Mouse (Mus musculus): Measurements from ENCODE around the gene Cdc26. TPM values are rescaled to one million over a fixed set of nuclear protein-coding genes. Genes with fewer than 3 reads are reported as not detected.
A peak's percentile ranks its signal among the peaks of the same experiment; 100 is the strongest.

Gene Cdc26
- total RNA-seq, 2 experiments from 2014 or later = 71.7 to 98.2 TPM

GRCm38 (mm10) chr4:62362437-62362836, 46.0 kb downstream of the Cdc26 start:
- ATAC-seq (ENCODE audit: poor library complexity, severe bottlenecking) = no peak

GRCm38 (mm10) chr4:62361997-62362396, 46.4 kb downstream of the Cdc26 start:
- no peak for ATAC-seq (ENCODE audit: poor library complexity, severe bottlenecking)

- no peak for ATAC-seq (ENCODE audit: poor library complexity, severe bottlenecking)
These were observed 46.9 kb downstream of the Cdc26 start for GRCm38 (mm10) chr4:62361571-62361970.

GRCm38 (mm10) chr4:62360805-62361455, 47.5 kb downstream of the Cdc26 start:
- peak; percentile 1; the same call in 1 of the 2 replicates for ATAC-seq (ENCODE audit: poor library complexity, severe bottlenecking)

GRCm38 (mm10) chr4:62360088-62360804, 48.2 kb downstream of the Cdc26 start, which contains the start of the genes Fkbp15 and Slc31a1:
TSS of gene Fkbp15 (minus strand) at chr4:62360548.
TSS of gene Slc31a1 (plus strand) at chr4:62360727.
- peak; percentile 93 for ATAC-seq (ENCODE audit: poor library complexity, severe bottlenecking)

- no peak for ATAC-seq (ENCODE audit: poor library complexity, severe bottlenecking)
These were observed 49.1 kb downstream of the Cdc26 start for GRCm38 (mm10) chr4:62359256-62359775.

GRCm38 (mm10) chr4:62357631-62358148, 50.8 kb downstream of the Cdc26 start:
- peak; percentile 43 for ATAC-seq (ENCODE audit: poor library complexity, severe bottlenecking)

- ATAC-seq (ENCODE audit: poor library complexity, severe bottlenecking) = peak; percentile 88
These were observed 59.1 kb downstream of the Cdc26 start for GRCm38 (mm10) chr4:62349371-62349770.

GRCm38 (mm10) chr4:62348329-62348705, 60.1 kb downstream of the Cdc26 start:
- ATAC-seq (ENCODE audit: poor library complexity, severe bottlenecking) = peak; percentile 50

GRCm38 (mm10) chr4:62347605-62348328, 60.7 kb downstream of the Cdc26 start:
- peak; percentile 13; the same call in 1 of the 2 replicates for ATAC-seq (ENCODE audit: poor library complexity, severe bottlenecking)

- no peak for ATAC-seq (ENCODE audit: poor library complexity, severe bottlenecking)
These were observed 62.6 kb downstream of the Cdc26 start for GRCm38 (mm10) chr4:62345827-62346226.

GRCm38 (mm10) chr4:62344000-62344399, 64.4 kb downstream of the Cdc26 start:
- ATAC-seq (ENCODE audit: poor library complexity, severe bottlenecking) = peak; percentile 79

GRCm38 (mm10) chr4:62338536-62338935, 69.9 kb downstream of the Cdc26 start:
- no peak for ATAC-seq (ENCODE audit: poor library complexity, severe bottlenecking)

Other genes with a start within 250 kb of the Cdc26 start
- gene Zfp37, start 177.6 kb downstream of the Cdc26 start, total RNA-seq (2015) = not detected in 2 replicates
- not detected in 2 replicates for gene Zfp37, start 177.6 kb downstream of the Cdc26 start, total RNA-seq (2017)
- gene Slc31a2, start 146.1 kb downstream of the Cdc26 start, total RNA-seq (2015) = 61.5 and 74.8 TPM in 2 replicates
- 49.5 and 54.3 TPM in 2 replicates for gene Slc31a2, start 146.1 kb downstream of the Cdc26 start, total RNA-seq (2017)
- 46.8 and 47.6 TPM in 2 replicates for gene Fkbp15, start 48.1 kb downstream of the Cdc26 start, total RNA-seq (2015)
- 110 and 118 TPM in 2 replicates for gene Fkbp15, start 48.1 kb downstream of the Cdc26 start, total RNA-seq (2017)
- gene Slc31a1, start 47.9 kb downstream of the Cdc26 start, total RNA-seq (2015) = 23.2 and 26.1 TPM in 2 replicates
- 20.7 and 25.3 TPM in 2 replicates for gene Slc31a1, start 47.9 kb downstream of the Cdc26 start, total RNA-seq (2017)
- 9.3 and 11.2 TPM in 2 replicates for gene Prpf4, start 155 bp upstream of the Cdc26 start, total RNA-seq (2015)
- gene Prpf4, start 155 bp upstream of the Cdc26 start, total RNA-seq (2017) = 9.2 and 11.2 TPM in 2 replicates
- not detected in 2 replicates for gene Rnf183, start 26.6 kb upstream of the Cdc26 start, total RNA-seq (2015)
- gene Rnf183, start 26.6 kb upstream of the Cdc26 start, total RNA-seq (2017) = not detected in 2 replicates
- not detected in 2 replicates for gene Wdr31, start 62.3 kb upstream of the Cdc26 start, total RNA-seq (2015)
- not detected in 2 replicates for gene Wdr31, start 62.3 kb upstream of the Cdc26 start, total RNA-seq (2017)
- gene Bspry, start 71.4 kb upstream of the Cdc26 start, total RNA-seq (2015) = 0.57 TPM in 1 of 2 replicates, not detected in the other
- gene Bspry, start 71.4 kb upstream of the Cdc26 start, total RNA-seq (2017) = 0.08 and 0.18 TPM in 2 replicates
- gene Hdhd3, start 94.8 kb upstream of the Cdc26 start, total RNA-seq (2015) = 0.14 TPM in 1 of 2 replicates, not detected in the other
- gene Hdhd3, start 94.8 kb upstream of the Cdc26 start, total RNA-seq (2017) = not detected in 2 replicates
- gene Alad, start 111.3 kb upstream of the Cdc26 start, total RNA-seq (2015) = 12.5 and 16.9 TPM in 2 replicates
- 5.1 and 9.2 TPM in 2 replicates for gene Alad, start 111.3 kb upstream of the Cdc26 start, total RNA-seq (2017)
- gene Pole3, start 116.4 kb upstream of the Cdc26 start, total RNA-seq (2015) = 22.8 and 22.9 TPM in 2 replicates
- gene Pole3, start 116.4 kb upstream of the Cdc26 start, total RNA-seq (2017) = 28.6 and 38.4 TPM in 2 replicates
- 0.31 TPM in 1 of 2 replicates, not detected in the other for gene 4933430I17Rik, start 116.7 kb upstream of the Cdc26 start, total RNA-seq (2015)
- 0.26 TPM in 1 of 2 replicates, not detected in the other for gene 4933430I17Rik, start 116.7 kb upstream of the Cdc26 start, total RNA-seq (2017)
- 45.0 and 51.3 TPM in 2 replicates for gene Rgs3, start 151.2 kb upstream of the Cdc26 start, total RNA-seq (2015)
- gene Rgs3, start 151.2 kb upstream of the Cdc26 start, total RNA-seq (2017) = 46.1 and 69.8 TPM in 2 replicates